Mouse (Mus musculus): ENCODE measurements around the gene Tmem132a. TPM values are rescaled to one million over a fixed set of nuclear protein-coding genes. Genes with fewer than 3 reads are reported as not detected.

Tmem132a gene
- polyA plus RNA-seq, 1 experiment from 2014 or later, result 37.0 TPM

DNA sequence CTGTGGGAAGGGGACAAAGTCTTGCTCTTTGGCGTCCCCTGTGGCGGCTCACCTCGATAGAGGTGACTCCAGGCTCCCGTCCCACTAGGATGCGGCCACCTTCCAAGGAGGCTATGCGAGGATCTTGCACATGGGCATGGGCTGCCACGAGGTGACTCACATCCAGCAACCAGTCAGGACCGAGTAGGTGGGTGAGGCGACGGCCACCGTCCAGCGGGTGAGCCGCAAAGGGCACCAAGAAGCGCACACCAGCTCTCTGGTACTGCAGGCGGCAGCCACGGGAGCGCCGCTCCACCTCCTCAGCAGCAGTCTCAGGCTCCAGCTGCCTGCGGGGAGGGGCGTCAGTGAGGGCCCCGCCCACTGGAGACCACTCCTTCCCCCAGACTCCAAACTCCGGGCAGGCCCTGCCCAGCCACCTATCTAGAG, 9.7 kb downstream of the Tmem132a start:
- H3K4me2 ChIP-seq (ENCODE audit: low read length), result no peak overlapping the region
- ATAC-seq (ENCODE audit: insufficient number of reproducible peaks, insufficient read depth, low FRiP score, low read depth), result no peak
- H3K27ac ChIP-seq (replicated peaks in 1 of 2; ENCODE audit: control insufficient read depth in 1 of 2, insufficient read depth in 1 of 2, low read depth in 2 of 2, low read length in 2 of 2), result no peak overlapping the region
- H3K36me3 ChIP-seq (ENCODE audit: control insufficient read depth, insufficient read depth, low read length), result peaks cover 86% of the 10 kb centered on the region
- H3K9me3 ChIP-seq (ENCODE audit: control insufficient read depth, low read length), result no peaks in the 10 kb centered on the region
- H3K4me1 ChIP-seq (ENCODE audit: control insufficient read depth in 2 of 2, insufficient read depth in 2 of 2, low read length in 2 of 2), result peaks cover 0 to 4% of the 10 kb centered on the region in 2 experiments; a peak in 1 of 4 replicates
- H3K27me3 ChIP-seq (ENCODE audit: control insufficient read depth, insufficient read depth, low read length), result no peaks in the 10 kb centered on the region
- no peak overlapping the region for H3K9ac ChIP-seq (ENCODE audit: low read length)
- 50% methylated on average over 22 of the region's 22 CpGs for WGBS
- H3K4me3 ChIP-seq (ENCODE audit: control insufficient read depth in 1 of 2, insufficient read depth in 1 of 2, low read depth in 1 of 2, low read length in 2 of 2), result no peak overlapping the region

DNA sequence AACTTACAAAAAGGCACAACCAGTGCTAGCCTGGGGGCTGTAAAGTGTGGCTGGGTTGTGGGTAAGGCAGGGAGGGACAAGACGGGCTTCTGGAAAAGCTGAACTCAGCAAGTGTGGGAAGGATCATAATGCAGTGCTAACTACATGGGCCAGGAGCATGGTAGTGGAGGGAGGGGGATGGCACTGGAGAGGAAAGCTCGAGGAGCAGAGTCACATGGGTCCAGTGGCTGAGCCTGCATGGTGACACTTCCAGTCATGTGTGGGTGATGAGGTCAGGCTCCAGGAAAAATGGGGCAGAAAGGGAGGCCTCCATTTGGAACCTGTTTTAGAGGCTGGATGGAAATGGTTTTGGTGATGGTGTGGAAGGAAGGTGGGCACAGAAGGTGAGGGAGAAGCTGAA, 13.2 kb downstream of the Tmem132a start:
- Histone ChIP-seq H3K27ac (replicated peaks in 1 of 2; ENCODE audit: control insufficient read depth in 1 of 2, insufficient read depth in 1 of 2, low read depth in 2 of 2, low read length in 2 of 2) (no peak overlapping the region), H3K4me1 (ENCODE audit: control insufficient read depth in 2 of 2, insufficient read depth in 2 of 2, low read length in 2 of 2) (peaks cover 0 to 4% of the 10 kb centered on the region in 2 experiments; a peak in 1 of 4 replicates), H3K36me3 (ENCODE audit: control insufficient read depth, insufficient read depth, low read length) (peaks cover 51% of the 10 kb centered on the region), H3K9ac (ENCODE audit: low read length) (no peak overlapping the region), H3K27me3 (ENCODE audit: control insufficient read depth, insufficient read depth, low read length) (no peaks in the 10 kb centered on the region), H3K4me3 (ENCODE audit: control insufficient read depth in 1 of 2, insufficient read depth in 1 of 2, low read depth in 1 of 2, low read length in 2 of 2) (no peak overlapping the region), H3K9me3 (ENCODE audit: control insufficient read depth, low read length) (no peaks in the 10 kb centered on the region), H3K4me2 (ENCODE audit: low read length) (no peak overlapping the region)
- ATAC-seq (ENCODE audit: insufficient number of reproducible peaks, insufficient read depth, low FRiP score, low read depth), result no peak
- WGBS, result 35% methylated on average over 2 of the region's 2 CpGs

DNA sequence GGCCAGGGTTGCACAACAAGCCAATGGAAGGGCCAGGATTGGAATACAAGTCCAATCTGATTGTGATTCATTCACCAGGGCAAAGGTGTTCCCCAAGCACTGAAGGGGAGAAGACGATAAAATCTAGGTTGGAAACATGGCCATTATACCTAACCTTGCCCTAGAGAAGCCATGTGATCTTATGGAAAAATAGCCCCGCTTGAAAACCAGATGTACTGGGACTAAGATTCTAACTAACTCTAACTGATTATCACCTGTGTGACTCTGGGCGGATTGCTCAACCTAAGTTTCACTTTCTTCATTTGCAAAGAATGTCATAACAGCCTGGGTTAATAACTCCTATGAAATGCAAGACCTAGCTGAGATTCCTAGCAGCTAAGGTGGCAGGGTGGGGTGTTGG, 14.3 kb downstream of the Tmem132a start:
- Histone ChIP-seq H3K9me3 (ENCODE audit: control insufficient read depth, low read length) (no peaks in the 10 kb centered on the region), H3K27ac (replicated peaks in 1 of 2; ENCODE audit: control insufficient read depth in 1 of 2, insufficient read depth in 1 of 2, low read depth in 2 of 2, low read length in 2 of 2) (no peak overlapping the region), H3K4me3 (ENCODE audit: control insufficient read depth in 1 of 2, insufficient read depth in 1 of 2, low read depth in 1 of 2, low read length in 2 of 2) (no peak overlapping the region), H3K36me3 (ENCODE audit: control insufficient read depth, insufficient read depth, low read length) (peaks cover 40% of the 10 kb centered on the region), H3K9ac (ENCODE audit: low read length) (no peak overlapping the region), H3K27me3 (ENCODE audit: control insufficient read depth, insufficient read depth, low read length) (no peaks in the 10 kb centered on the region), H3K4me1 (ENCODE audit: control insufficient read depth in 2 of 2, insufficient read depth in 2 of 2, low read length in 2 of 2) (peaks cover 0 to 4% of the 10 kb centered on the region in 2 experiments; a peak in 1 of 4 replicates), H3K4me2 (ENCODE audit: low read length) (no peak overlapping the region)
- ATAC-seq (ENCODE audit: insufficient number of reproducible peaks, insufficient read depth, low FRiP score, low read depth), result no peak
- WGBS, result 79% methylated on average over 3 of the region's 3 CpGs

DNA sequence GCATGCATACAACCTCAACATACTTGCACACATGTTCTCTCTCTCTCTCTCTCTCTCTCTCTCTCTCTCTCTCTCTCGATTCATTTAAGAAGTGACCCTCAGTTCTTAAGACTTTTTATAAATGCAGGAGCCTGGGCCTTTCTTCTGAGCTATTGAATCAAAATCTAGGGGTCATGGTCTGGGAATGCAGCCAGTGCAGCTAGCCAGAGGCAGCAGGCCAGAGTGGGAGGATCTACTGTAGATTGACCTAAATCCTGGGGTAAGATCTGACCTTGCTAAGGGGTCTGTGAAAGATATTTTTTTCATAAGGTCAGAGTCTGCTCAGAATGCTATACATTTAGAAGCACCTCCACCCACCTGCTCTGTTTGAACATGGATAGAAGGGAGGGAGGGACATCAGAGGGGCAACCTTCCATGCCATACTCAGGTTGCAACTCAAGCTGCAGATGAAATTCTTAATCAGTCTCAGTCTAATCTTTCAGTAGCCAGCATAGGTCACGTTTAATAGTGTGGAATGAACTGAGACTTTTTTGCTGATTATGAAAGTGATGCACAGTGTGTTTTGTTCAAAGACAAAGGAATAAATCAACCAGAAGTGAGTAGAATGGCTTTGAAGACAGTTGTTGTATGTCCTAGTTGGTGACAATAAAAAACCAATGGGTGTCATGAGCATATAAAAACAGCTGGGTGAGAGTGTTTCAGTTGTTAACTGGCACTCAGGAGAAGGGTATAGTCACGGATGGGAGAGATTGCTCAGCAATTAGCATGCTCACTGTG, 22.2 kb downstream of the Tmem132a start:
- Histone ChIP-seq H3K36me3 (ENCODE audit: control insufficient read depth, insufficient read depth, low read length) (no peaks in the 10 kb centered on the region), H3K4me3 (ENCODE audit: control insufficient read depth in 1 of 2, insufficient read depth in 1 of 2, low read depth in 1 of 2, low read length in 2 of 2) (no peak overlapping the region), H3K27ac (replicated peaks in 1 of 2; ENCODE audit: control insufficient read depth in 1 of 2, insufficient read depth in 1 of 2, low read depth in 2 of 2, low read length in 2 of 2) (no peak overlapping the region), H3K9me3 (ENCODE audit: control insufficient read depth, low read length) (no peaks in the 10 kb centered on the region), H3K9ac (ENCODE audit: low read length) (no peak overlapping the region), H3K27me3 (ENCODE audit: control insufficient read depth, insufficient read depth, low read length) (no peaks in the 10 kb centered on the region), H3K4me2 (ENCODE audit: low read length) (no peak overlapping the region), H3K4me1 (ENCODE audit: control insufficient read depth in 2 of 2, insufficient read depth in 2 of 2, low read length in 2 of 2) (peaks cover 0 to 5% of the 10 kb centered on the region in 2 experiments; a peak in 1 of 4 replicates)
- ATAC-seq (ENCODE audit: insufficient number of reproducible peaks, insufficient read depth, low FRiP score, low read depth), result no peak
- WGBS, result 42% methylated on average over 3 of the region's 3 CpGs

DNA sequence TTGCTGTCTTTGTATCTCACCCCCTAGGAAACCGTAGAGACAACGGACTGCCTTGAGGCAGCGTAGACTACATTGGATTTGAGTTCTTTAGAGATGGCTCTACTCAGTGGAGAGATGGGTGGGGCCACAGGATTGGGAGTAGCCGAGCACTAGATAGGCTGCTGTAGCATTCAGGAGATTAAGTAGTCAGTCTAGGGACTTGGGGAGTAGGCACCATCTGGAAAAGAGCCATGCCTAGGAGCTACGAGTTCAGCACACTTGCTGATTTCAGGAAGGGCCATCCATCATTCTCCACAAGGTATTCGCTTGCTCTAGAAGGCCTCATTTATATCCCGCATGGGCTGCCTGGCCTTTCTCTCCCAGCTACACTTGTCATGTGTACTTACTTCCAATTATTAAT, 23.6 kb downstream of the Tmem132a start:
- no peak overlapping the region for H3K4me2 ChIP-seq (ENCODE audit: low read length)
- no peak overlapping the region for H3K4me3 ChIP-seq (ENCODE audit: control insufficient read depth in 1 of 2, insufficient read depth in 1 of 2, low read depth in 1 of 2, low read length in 2 of 2)
- no peak overlapping the region for H3K9ac ChIP-seq (ENCODE audit: low read length)
- WGBS, result 67% methylated on average over 7 of the region's 7 CpGs
- peaks cover 3 to 5% of the 10 kb centered on the region in 2 experiments; a peak in 1 of 4 replicates for H3K4me1 ChIP-seq (ENCODE audit: control insufficient read depth in 2 of 2, insufficient read depth in 2 of 2, low read length in 2 of 2)
- H3K27me3 ChIP-seq (ENCODE audit: control insufficient read depth, insufficient read depth, low read length), result no peaks in the 10 kb centered on the region
- no peak for ATAC-seq (ENCODE audit: insufficient number of reproducible peaks, insufficient read depth, low FRiP score, low read depth)
- no peak overlapping the region for H3K27ac ChIP-seq (replicated peaks in 1 of 2; ENCODE audit: control insufficient read depth in 1 of 2, insufficient read depth in 1 of 2, low read depth in 2 of 2, low read length in 2 of 2)
- no peaks in the 10 kb centered on the region for H3K9me3 ChIP-seq (ENCODE audit: control insufficient read depth, low read length)
- no peaks in the 10 kb centered on the region for H3K36me3 ChIP-seq (ENCODE audit: control insufficient read depth, insufficient read depth, low read length)

- ATAC-seq (ENCODE audit: insufficient number of reproducible peaks, insufficient read depth, low FRiP score, low read depth), result no peak
- Histone ChIP-seq H3K9ac (ENCODE audit: low read length) (no peak overlapping the region), H3K9me3 (ENCODE audit: control insufficient read depth, low read length) (no peaks in the 10 kb centered on the region), H3K4me2 (ENCODE audit: low read length) (no peak overlapping the region), H3K27me3 (ENCODE audit: control insufficient read depth, insufficient read depth, low read length) (no peaks in the 10 kb centered on the region), H3K4me1 (ENCODE audit: control insufficient read depth in 2 of 2, insufficient read depth in 2 of 2, low read length in 2 of 2) (peaks cover 3 to 5% of the 10 kb centered on the region in 2 experiments; a peak in 1 of 4 replicates), H3K27ac (replicated peaks in 1 of 2; ENCODE audit: control insufficient read depth in 1 of 2, insufficient read depth in 1 of 2, low read depth in 2 of 2, low read length in 2 of 2) (no peak overlapping the region), H3K36me3 (ENCODE audit: control insufficient read depth, insufficient read depth, low read length) (no peaks in the 10 kb centered on the region), H3K4me3 (ENCODE audit: control insufficient read depth in 1 of 2, insufficient read depth in 1 of 2, low read depth in 1 of 2, low read length in 2 of 2) (no peak overlapping the region)
- WGBS, result 78% methylated on average over 3 of the region's 3 CpGs
Measured at GRCm38 (mm10) chr19:10845454-10845853, 24.3 kb downstream of the Tmem132a start.

GRCm38 (mm10) chr19:10844206-10844605, 25.5 kb downstream of the Tmem132a start:
- Histone ChIP-seq H3K4me1 (ENCODE audit: control insufficient read depth in 2 of 2, insufficient read depth in 2 of 2, low read length in 2 of 2) (peaks cover 3 to 5% of the 10 kb centered on the region in 2 experiments; a peak in 1 of 4 replicates), H3K36me3 (ENCODE audit: control insufficient read depth, insufficient read depth, low read length) (no peaks in the 10 kb centered on the region), H3K4me2 (ENCODE audit: low read length) (no peak overlapping the region), H3K9ac (ENCODE audit: low read length) (no peak overlapping the region), H3K27ac (replicated peaks in 1 of 2; ENCODE audit: control insufficient read depth in 1 of 2, insufficient read depth in 1 of 2, low read depth in 2 of 2, low read length in 2 of 2) (no peak overlapping the region), H3K27me3 (ENCODE audit: control insufficient read depth, insufficient read depth, low read length) (no peaks in the 10 kb centered on the region), H3K4me3 (ENCODE audit: control insufficient read depth in 1 of 2, insufficient read depth in 1 of 2, low read depth in 1 of 2, low read length in 2 of 2) (no peak overlapping the region), H3K9me3 (ENCODE audit: control insufficient read depth, low read length) (no peaks in the 10 kb centered on the region)
- no peak for ATAC-seq (ENCODE audit: insufficient number of reproducible peaks, insufficient read depth, low FRiP score, low read depth)
- WGBS, result 84% methylated on average over 5 of the region's 5 CpGs

Measured in heart, embryonic 14.5 days (tissue).